Mouse (Mus musculus) small intestine, adult 2 months (tissue): ENCODE measurements around the gene Wdr81. TPM values are rescaled to one million over a fixed set of nuclear protein-coding genes. Genes with fewer than 3 reads are reported as not detected.

Source experiments
- H3K27ac ChIP-seq: fragments of 200-500 bp; 2 replicates; pipeline ENCODE4 v1.5.1; 2012; ENCODE audit warnings: low read depth, low read length, control low read depth, inconsistent platforms; ENCODE audit not compliant: insufficient read depth
- H3K27me3 ChIP-seq: fragments of 200-500 bp; 2 replicates; pipeline ENCODE4 v1.6.1; 2012; ENCODE audit warnings: mild to moderate bottlenecking, moderate library complexity, low read length, inconsistent platforms; ENCODE audit not compliant: control insufficient read depth, insufficient read depth
- H3K36me3 ChIP-seq: fragments of 200-500 bp; 2 replicates; pipeline ENCODE4 v1.6.1; 2012; ENCODE audit warnings: mild to moderate bottlenecking, low read length, control low read depth, inconsistent platforms; ENCODE audit not compliant: control insufficient read depth, insufficient read depth
- H3K4me1 ChIP-seq: fragments of 200-500 bp; 2 replicates; pipeline ENCODE4 v1.6.1; 2012; ENCODE audit warnings: low read length, inconsistent platforms, mixed read lengths; ENCODE audit not compliant: control insufficient read depth, insufficient read depth, insufficient read length
- H3K4me3 ChIP-seq: fragments of 200-500 bp; 2 replicates; pipeline ENCODE4 v1.5.1; 2012; ENCODE audit warnings: low read depth, mild to moderate bottlenecking, control low read depth, inconsistent platforms, low read length, moderate library complexity
- CTCF ChIP-seq: fragments of 200-500 bp; IDR thresholded peaks from 2 replicates; pipeline ENCODE4 v1.5.1; 2012; ENCODE audit warnings: low read depth, mild to moderate bottlenecking, control low read depth, inconsistent platforms, low read length, moderate library complexity, mixed read lengths; ENCODE audit not compliant: insufficient replicate concordance, insufficient read length; ENCODE audit errors: extremely low read depth
- POLR2A ChIP-seq: fragments of 200-500 bp; IDR thresholded peaks from 2 replicates; pipeline ENCODE4 v1.6.1; 2012; ENCODE audit warnings: low read depth, mild to moderate bottlenecking, control low read depth, inconsistent platforms, low read length, moderate library complexity
- WGBS: fragments of 180-500 bp; shearing (Covaris S2); methylation state at CpG from one replicate; pipeline ENCODE4 v1.1.7; 2018; 5-methylcytosine and 5-hydroxymethylcytosine counted together
- polyA plus RNA-seq: library from polyadenylated mRNA; depleted of rRNA; stranded (reverse); fragments of >200 nt; gene quantifications from 2 replicates; pipeline ENCODE4 v1.2.3, GENCODE M21; 2012

Wdr81 gene
- polyA plus RNA-seq, 1 experiment = 18.3 TPM

- WGBS = 79% methylated on average over 7 of the region's 7 CpGs
- TF ChIP-seq CTCF (no peak), POLR2A (no peak)
- Histone ChIP-seq H3K4me3 (no peak overlapping the region), H3K27ac (no peak overlapping the region), H3K4me1 (peaks cover 11% of the 10 kb centered on the region; the same call in 1 of the 2 replicates), H3K36me3 (peaks cover 49% of the 10 kb centered on the region), H3K27me3 (no peaks in the 10 kb centered on the region)
Measured at GRCm38 (mm10) chr11:75449695-75450094, 4.8 kb downstream of the Wdr81 start.

GRCm38 (mm10) chr11:75448575-75448974 is 5.9 kb downstream of the Wdr81 start:
- H3K27me3 ChIP-seq = no peaks in the 10 kb centered on the region
- H3K4me3 ChIP-seq = no peak overlapping the region
- H3K36me3 ChIP-seq = peaks cover 53% of the 10 kb centered on the region
- peaks cover 5% of the 10 kb centered on the region; the same call in 1 of the 2 replicates for H3K4me1 ChIP-seq
- H3K27ac ChIP-seq = no peak overlapping the region
- TF ChIP-seq POLR2A = no peak
- TF ChIP-seq CTCF = no peak
- WGBS = 81% methylated on average over 3 of the region's 3 CpGs

DNA sequence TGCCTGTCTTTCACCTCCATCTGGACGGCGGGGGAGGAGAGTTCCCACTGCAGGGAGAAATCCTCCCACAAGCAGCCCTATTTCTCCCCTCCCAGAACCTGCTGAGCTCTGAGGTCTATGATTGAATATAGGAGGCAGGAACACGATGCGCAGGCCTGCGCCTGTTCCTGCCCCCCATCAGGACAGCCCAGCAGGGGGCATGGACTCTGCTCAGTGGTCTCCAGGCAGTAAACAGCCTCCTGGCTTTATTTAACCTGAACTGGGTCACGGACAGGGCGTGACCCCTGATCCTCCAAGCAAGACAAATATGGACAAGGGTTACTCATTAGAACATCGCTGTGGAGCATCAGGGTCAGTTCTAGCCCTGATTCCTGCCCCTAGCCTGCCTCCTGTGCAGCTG is 10.8 kb downstream of the Wdr81 start:
- TF ChIP-seq POLR2A = no peak
- TF ChIP-seq CTCF = no peak
- 87% methylated on average over 8 of the region's 8 CpGs for WGBS
- H3K36me3 ChIP-seq = peaks cover 50% of the 10 kb centered on the region
- no peaks in the 10 kb centered on the region for H3K27me3 ChIP-seq
- no peak overlapping the region for H3K27ac ChIP-seq
- H3K4me1 ChIP-seq = 0 out of 2 replicates have a peak, but pooled peaks cover 2% of the 10 kb centered on the region
- no peak overlapping the region for H3K4me3 ChIP-seq

DNA sequence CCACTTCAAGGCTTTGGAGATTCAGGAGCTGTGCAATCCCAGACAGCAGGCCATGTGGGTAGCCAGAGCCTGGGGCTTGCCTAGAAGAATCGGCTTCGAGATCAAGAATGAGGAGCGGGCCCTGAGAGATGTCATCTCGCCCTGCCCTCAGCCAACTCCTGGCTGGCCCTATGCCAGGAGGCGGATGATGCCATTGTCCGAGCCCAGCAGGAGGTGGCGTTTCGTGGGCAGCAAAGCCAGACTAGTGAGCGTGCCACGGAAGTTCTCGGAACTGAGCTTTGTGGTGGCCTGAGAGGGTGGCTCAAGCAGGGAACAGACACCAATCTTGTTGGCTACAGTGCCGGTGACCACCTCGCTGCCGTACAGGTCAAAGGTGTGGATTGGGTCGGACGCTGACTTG is 12.9 kb downstream of the Wdr81 start:
- 0 out of 2 replicates have a peak, but pooled peaks cover 2% of the 10 kb centered on the region for H3K4me1 ChIP-seq
- TF ChIP-seq CTCF = no peak
- TF ChIP-seq POLR2A = no peak
- 92% methylated on average over 16 of the region's 16 CpGs for WGBS
- no peak overlapping the region for H3K27ac ChIP-seq
- peaks cover 30% of the 10 kb centered on the region for H3K36me3 ChIP-seq
- no peak overlapping the region for H3K4me3 ChIP-seq
- no peaks in the 10 kb centered on the region for H3K27me3 ChIP-seq

DNA sequence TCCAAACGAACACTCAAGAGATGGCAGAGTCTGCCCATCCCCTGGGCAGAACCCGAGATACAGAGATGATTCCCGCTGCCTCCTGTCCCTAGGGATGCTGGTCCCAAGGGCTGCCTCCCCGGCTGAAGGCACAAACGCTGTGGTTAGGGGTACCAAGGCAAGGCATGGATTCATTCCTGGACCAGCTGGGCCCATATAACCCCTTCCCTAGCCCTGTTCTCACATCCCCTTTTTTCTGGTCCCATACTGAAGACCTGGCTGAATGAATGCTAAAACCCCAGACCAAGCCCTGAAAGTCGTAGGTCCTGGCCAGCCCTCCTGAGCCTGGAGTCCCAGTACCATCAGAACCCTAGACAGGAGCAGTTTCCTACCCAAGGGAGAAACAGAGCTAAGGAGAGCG is 13.5 kb downstream of the Wdr81 start:
- Histone ChIP-seq H3K36me3 (peaks cover 30% of the 10 kb centered on the region), H3K4me1 (0 out of 2 replicates have a peak, but pooled peaks cover 2% of the 10 kb centered on the region), H3K27me3 (no peaks in the 10 kb centered on the region), H3K27ac (no peak overlapping the region), H3K4me3 (no peak overlapping the region)
- 83% methylated on average over 7 of the region's 7 CpGs for whole genome bisulfite sequencing
- no peak for TF ChIP-seq POLR2A
- TF ChIP-seq CTCF = no peak

GRCm38 (mm10) chr11:75439951-75440350 is 14.6 kb downstream of the Wdr81 start:
- H3K4me3 ChIP-seq = no peak overlapping the region
- no peak overlapping the region for H3K27ac ChIP-seq
- TF ChIP-seq CTCF = no peak
- TF ChIP-seq POLR2A = no peak
- no peaks in the 10 kb centered on the region for H3K27me3 ChIP-seq
- peaks cover 20% of the 10 kb centered on the region for H3K36me3 ChIP-seq
- WGBS = 93% methylated on average over 3 of the region's 3 CpGs
- 0 out of 2 replicates have a peak, but pooled peaks cover 2% of the 10 kb centered on the region for H3K4me1 ChIP-seq

- Histone ChIP-seq H3K4me3 (no peak within 1 kb of the TSS), H3K36me3 (peaks cover 17% of the 10 kb centered on the region), H3K4me1 (0 out of 2 replicates have a peak, but pooled peaks cover 2% of the 10 kb centered on the region), H3K27ac (no peak within 1 kb of the TSS), H3K27me3 (no peaks in the 10 kb centered on the region)
- 21% methylated on average over 6 of the region's 6 CpGs for WGBS
- no peak for TF ChIP-seq POLR2A
- no peak for TF ChIP-seq CTCF
Measured at GRCm38 (mm10) chr11:75439363-75439762, 15.2 kb downstream of the Wdr81 start, which contains the start of gene Serpinf2. TSS of gene Serpinf2 (minus strand) at chr11:75439591.
